Mouse (Mus musculus) stomach, embryonic 14.5 days (tissue): ENCODE measurements around the gene Gpr87. TPM values are rescaled to one million over a fixed set of nuclear protein-coding genes. Genes with fewer than 3 reads are reported as not detected.

Experiments used
- ATAC-seq: fragments of 200-750 bp; cut with Nextera tagmentation; 2 replicates; pipeline ENCODE4 v1.8.0; 2017; ENCODE audit warnings: low read depth, moderate TSS enrichment; ENCODE audit not compliant: insufficient number of reproducible peaks, insufficient read depth, low FRiP score
- H3K27ac ChIP-seq: fragments of 300-500 bp; sonication (generic); 2 replicates; pipeline ENCODE4 v1.5.1; 2014; ENCODE audit warnings: mild to moderate bottlenecking, low read length, moderate library complexity, mixed read lengths
- H3K27me3 ChIP-seq: fragments of 300-500 bp; sonication (generic); 2 replicates; pipeline ENCODE4 v1.6.1; 2014; ENCODE audit warnings: low read length, control low read depth, mixed read lengths; ENCODE audit not compliant: control insufficient read depth, insufficient read depth
- H3K36me3 ChIP-seq: fragments of 300-500 bp; sonication (generic); 2 replicates; pipeline ENCODE4 v1.6.1; 2014; ENCODE audit warnings: mild to moderate bottlenecking, control low read depth, low read length, moderate library complexity, mixed read lengths; ENCODE audit not compliant: control insufficient read depth, insufficient read depth
- H3K4me1 ChIP-seq: fragments of 300-500 bp; sonication (generic); 2 replicates; pipeline ENCODE4 v1.6.1; 2014; ENCODE audit warnings: low read length, control low read depth, mixed read lengths; ENCODE audit not compliant: control insufficient read depth, insufficient read depth
- H3K4me2 ChIP-seq: fragments of 300-500 bp; sonication (generic); replicated peaks from 2 replicates; pipeline ENCODE4 v1.6.1; 2014; ENCODE audit warnings: low read depth, low read length, control low read depth
- H3K4me3 ChIP-seq: fragments of 300-500 bp; sonication (generic); 2 replicates; pipeline ENCODE4 v1.5.1; 2014; ENCODE audit warnings: low read depth, low read length, control low read depth
- H3K9ac ChIP-seq: fragments of 300-500 bp; sonication (generic); replicated peaks from 2 replicates; pipeline ENCODE4 v1.6.1; 2014; ENCODE audit warnings: low read depth, mild to moderate bottlenecking, control low read depth, low read length, moderate library complexity, mixed read lengths
- H3K9me3 ChIP-seq: fragments of 300-500 bp; sonication (generic); 2 replicates; pipeline ENCODE4 v1.6.1; 2016; ENCODE audit warnings: low read depth, low read length, control low read depth; ENCODE audit not compliant: control insufficient read depth
- WGBS: fragments of 180-500 bp; shearing (Covaris S2); extraction: QIAGEN DNeasy Blood & Tissue Kit; methylation state at CpG from one replicate; pipeline ENCODE4 v1.1.7; 2014; 5-methylcytosine and 5-hydroxymethylcytosine counted together
- polyA plus RNA-seq: library from polyadenylated mRNA; unstranded; fragments of >200 nt; fragmentation: Nextera tagmentation; extraction: Ambion mirVana; gene quantifications from 2 replicates; pipeline ENCODE4 v1.2.1, GENCODE M21; 2014

The Gpr87 gene
- polyA plus RNA-seq, 1 experiment from 2014 or later = 5.7 TPM

DNA sequence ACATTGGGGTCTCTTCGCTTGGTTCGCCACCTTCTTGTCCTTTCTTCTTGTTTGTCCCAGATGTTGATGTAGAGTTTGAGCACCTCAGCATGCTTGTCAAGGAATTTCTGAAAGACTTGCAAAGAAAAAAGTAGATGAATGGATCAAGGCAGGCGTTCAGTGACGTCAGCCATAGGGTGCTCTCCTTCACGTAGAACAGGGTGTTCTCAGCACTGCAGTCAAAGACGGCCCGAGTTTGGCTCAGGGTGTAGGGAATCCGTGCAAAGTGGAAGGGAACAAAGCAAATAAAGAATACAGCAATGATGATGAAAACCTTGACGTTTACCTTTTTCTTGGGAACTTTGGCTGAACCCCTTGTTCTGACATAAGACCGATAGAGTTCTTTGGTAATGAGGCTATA, 22.3 kb upstream of the Gpr87 start:
- H3K4me2 ChIP-seq = no peak overlapping the region
- H3K9ac ChIP-seq = no peak overlapping the region
- no peaks in the 10 kb centered on the region for H3K36me3 ChIP-seq
- H3K9me3 ChIP-seq = no peaks in the 10 kb centered on the region
- H3K27me3 ChIP-seq = no peaks in the 10 kb centered on the region
- no peak overlapping the region for H3K27ac ChIP-seq
- 86% methylated on average over 10 of the region's 10 CpGs for WGBS
- ATAC-seq = no peak
- no peak overlapping the region for H3K4me3 ChIP-seq
- no peaks in the 10 kb centered on the region for H3K4me1 ChIP-seq

DNA sequence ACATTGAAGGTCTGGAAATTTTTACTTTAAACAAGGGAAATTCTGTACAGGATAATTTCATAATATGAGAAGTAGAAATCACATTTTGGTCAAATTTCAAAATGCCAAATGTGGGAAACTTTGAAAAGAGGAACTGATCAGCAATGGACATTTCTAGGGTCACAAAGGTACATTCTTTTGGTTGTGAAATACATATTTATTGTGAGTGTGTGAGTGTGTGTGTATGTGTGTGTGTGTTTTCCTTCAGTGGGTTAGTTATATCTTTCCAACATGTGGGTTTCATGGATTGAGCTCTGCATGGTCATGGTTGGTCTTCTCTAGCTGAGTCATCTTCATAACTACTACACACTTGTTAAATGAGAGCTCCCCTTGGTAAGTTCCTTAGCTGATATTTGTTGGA, 17.5 kb upstream of the Gpr87 start:
- no peak overlapping the region for H3K27ac ChIP-seq
- H3K9ac ChIP-seq = no peak overlapping the region
- H3K4me2 ChIP-seq = no peak overlapping the region
- no peak overlapping the region for H3K4me3 ChIP-seq
- H3K27me3 ChIP-seq = no peaks in the 10 kb centered on the region
- no peak for ATAC-seq
- no peaks in the 10 kb centered on the region for H3K36me3 ChIP-seq
- no peaks in the 10 kb centered on the region for H3K9me3 ChIP-seq
- H3K4me1 ChIP-seq = no peaks in the 10 kb centered on the region

DNA sequence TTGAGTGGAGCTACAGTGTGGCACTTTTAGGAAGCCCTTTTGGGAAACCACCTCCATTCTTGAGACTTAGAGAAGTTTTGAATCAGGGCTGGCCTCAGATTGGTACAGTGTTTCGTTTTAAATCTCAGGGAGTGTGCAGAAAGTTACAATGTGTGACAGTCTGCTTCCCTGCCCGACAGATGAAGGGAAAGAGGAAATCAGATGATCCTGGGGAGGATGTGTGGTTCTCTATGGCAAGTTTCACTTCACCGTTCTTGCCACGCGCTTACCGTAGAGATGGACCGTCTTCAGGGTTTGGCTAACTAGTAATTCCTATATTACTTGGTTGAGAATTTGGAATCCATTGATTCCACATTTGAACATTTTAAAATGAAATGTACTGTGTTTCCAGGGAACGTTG, 16.9 kb upstream of the Gpr87 start:
- H3K4me3 ChIP-seq = no peak overlapping the region
- H3K9ac ChIP-seq = no peak overlapping the region
- no peaks in the 10 kb centered on the region for H3K27me3 ChIP-seq
- no peak overlapping the region for H3K27ac ChIP-seq
- H3K4me2 ChIP-seq = no peak overlapping the region
- no peaks in the 10 kb centered on the region for H3K36me3 ChIP-seq
- no peaks in the 10 kb centered on the region for H3K9me3 ChIP-seq
- ATAC-seq = no peak
- WGBS = 84% methylated on average over 8 of the region's 8 CpGs
- no peaks in the 10 kb centered on the region for H3K4me1 ChIP-seq

DNA sequence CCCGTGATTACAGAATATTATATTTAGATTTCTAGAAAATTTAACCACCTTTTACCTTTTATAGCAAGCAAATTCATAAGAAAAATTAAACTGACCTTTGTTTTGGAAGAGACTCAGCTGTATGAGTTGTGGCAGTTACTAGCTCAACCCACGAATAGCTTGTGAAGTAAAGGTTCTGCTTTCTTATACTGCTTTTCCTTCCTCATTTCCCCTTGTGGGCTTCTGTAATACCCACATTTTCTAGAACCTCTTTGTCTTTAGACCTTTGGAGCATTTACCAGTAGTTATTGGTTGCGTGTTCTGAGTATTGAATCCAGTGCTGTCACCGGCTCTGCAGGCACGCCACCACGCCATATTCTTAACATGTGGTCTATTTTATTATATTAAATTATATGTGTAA, 15.8 kb upstream of the Gpr87 start, which contains the start of gene P2ry13:
P2ry13 (minus strand) TSS at position 156 of the 400 bp plus-strand sequence.
- H3K36me3 ChIP-seq = no peaks in the 10 kb centered on the region
- H3K27ac ChIP-seq = no peak within 1 kb of the TSS
- no peak for ATAC-seq
- H3K9ac ChIP-seq = no peak within 1 kb of the TSS
- no peak within 1 kb of the TSS for H3K4me3 ChIP-seq
- H3K27me3 ChIP-seq = no peaks in the 10 kb centered on the region
- no peaks in the 10 kb centered on the region for H3K9me3 ChIP-seq
- H3K4me1 ChIP-seq = no peaks in the 10 kb centered on the region
- no peak within 1 kb of the TSS for H3K4me2 ChIP-seq
- 89% methylated on average over 6 of the region's 6 CpGs for WGBS

DNA sequence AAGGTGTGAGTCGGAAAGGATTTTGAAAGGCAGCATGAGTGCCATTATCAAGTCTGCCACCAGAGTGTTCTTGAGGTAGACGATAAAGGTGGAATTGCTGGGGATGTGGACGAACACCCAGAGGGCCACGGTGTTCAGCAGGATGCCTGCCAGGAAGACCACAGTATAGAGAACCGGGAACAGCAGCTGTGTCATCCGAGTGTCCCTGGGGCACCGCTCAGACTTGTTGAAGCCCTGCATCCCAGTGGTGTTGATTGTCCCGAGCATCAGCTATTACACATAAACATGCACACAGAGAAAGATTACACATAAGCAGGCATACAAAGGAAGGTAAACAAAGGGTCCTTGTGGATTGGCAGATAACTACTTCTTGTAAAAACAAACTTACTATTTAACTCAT, 15.2 kb upstream of the Gpr87 start:
- Histone ChIP-seq H3K27me3 (no peaks in the 10 kb centered on the region), H3K4me3 (no peak overlapping the region), H3K9ac (no peak overlapping the region), H3K27ac (no peak overlapping the region), H3K4me2 (no peak overlapping the region), H3K9me3 (no peaks in the 10 kb centered on the region), H3K4me1 (no peaks in the 10 kb centered on the region), H3K36me3 (no peaks in the 10 kb centered on the region)
- 70% methylated on average over 8 of the region's 8 CpGs for WGBS
- no peak for ATAC-seq

DNA sequence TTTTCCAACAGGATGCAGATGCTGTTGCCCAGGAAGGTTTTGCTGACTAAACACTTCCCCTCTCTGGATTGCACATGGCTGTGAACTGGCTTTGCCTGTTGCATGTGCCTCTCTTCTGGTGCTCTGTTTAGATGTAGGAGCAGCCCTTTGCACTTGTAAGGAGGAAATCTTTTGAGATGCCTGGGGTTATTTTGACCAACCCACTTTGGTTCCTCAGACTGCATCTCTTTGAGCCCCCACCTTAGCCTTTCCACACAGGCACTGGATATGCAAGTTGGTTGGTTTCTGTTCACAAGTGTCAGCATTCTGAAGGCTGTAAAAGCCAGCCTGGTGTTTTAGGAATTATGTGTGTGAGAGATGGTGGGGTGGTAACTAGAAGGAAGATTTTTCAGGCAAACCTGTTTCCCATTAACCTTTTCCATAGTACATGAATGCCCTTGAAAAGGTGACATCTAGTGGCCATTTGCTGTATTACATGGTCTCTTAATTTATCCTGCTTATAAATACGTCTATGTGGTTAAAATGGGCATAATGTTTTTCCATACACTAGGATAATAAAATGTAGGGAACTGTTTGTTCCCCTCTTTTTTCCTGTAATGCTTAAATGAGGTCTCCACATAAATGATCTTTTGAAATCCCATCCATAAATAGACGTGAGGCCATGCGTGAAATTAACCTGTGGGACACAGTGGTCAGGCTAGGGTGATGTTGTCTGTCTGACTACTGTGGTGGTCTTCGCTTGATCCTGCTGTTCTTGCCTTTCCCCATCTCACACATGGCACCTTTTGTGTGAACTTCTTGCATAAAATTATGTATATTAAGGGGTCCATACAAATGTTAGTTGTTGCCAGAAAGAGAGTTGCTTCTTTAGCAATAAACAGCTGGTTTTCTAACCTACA, 14.0 kb upstream of the Gpr87 start:
- WGBS = 67% methylated on average over 4 of the region's 4 CpGs
- no peak overlapping the region for H3K4me2 ChIP-seq
- no peaks in the 10 kb centered on the region for H3K4me1 ChIP-seq
- H3K9me3 ChIP-seq = no peaks in the 10 kb centered on the region
- H3K27ac ChIP-seq = no peak overlapping the region
- H3K4me3 ChIP-seq = no peak overlapping the region
- H3K27me3 ChIP-seq = no peaks in the 10 kb centered on the region
- no peak overlapping the region for H3K9ac ChIP-seq
- no peaks in the 10 kb centered on the region for H3K36me3 ChIP-seq
- no peak for ATAC-seq

DNA sequence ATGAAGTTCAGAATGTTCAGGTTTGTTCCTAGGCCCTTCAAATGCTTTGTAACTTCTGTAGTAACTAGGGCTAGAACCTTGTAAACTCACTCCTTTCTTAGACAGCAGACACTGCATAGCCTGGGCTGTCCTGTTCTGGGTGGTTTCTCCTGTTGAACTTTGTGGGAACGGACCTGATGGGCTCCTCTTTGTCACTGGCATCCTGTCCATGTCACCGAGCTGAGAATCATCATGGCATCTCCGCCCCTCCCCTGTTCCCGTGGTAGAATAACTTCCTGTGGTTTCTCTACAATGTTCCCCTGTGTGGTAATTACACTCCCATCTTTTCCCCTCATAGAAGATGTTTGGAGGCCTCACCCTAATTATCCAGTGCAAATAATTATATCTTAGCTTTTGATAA, 11.0 kb upstream of the Gpr87 start:
- no peaks in the 10 kb centered on the region for H3K9me3 ChIP-seq
- H3K4me1 ChIP-seq = no peaks in the 10 kb centered on the region
- H3K27me3 ChIP-seq = no peaks in the 10 kb centered on the region
- no peaks in the 10 kb centered on the region for H3K36me3 ChIP-seq
- no peak overlapping the region for H3K9ac ChIP-seq
- 77% methylated on average over 4 of the region's 4 CpGs for WGBS
- ATAC-seq = no peak
- H3K4me2 ChIP-seq = no peak overlapping the region
- H3K27ac ChIP-seq = no peak overlapping the region
- H3K4me3 ChIP-seq = no peak overlapping the region

DNA sequence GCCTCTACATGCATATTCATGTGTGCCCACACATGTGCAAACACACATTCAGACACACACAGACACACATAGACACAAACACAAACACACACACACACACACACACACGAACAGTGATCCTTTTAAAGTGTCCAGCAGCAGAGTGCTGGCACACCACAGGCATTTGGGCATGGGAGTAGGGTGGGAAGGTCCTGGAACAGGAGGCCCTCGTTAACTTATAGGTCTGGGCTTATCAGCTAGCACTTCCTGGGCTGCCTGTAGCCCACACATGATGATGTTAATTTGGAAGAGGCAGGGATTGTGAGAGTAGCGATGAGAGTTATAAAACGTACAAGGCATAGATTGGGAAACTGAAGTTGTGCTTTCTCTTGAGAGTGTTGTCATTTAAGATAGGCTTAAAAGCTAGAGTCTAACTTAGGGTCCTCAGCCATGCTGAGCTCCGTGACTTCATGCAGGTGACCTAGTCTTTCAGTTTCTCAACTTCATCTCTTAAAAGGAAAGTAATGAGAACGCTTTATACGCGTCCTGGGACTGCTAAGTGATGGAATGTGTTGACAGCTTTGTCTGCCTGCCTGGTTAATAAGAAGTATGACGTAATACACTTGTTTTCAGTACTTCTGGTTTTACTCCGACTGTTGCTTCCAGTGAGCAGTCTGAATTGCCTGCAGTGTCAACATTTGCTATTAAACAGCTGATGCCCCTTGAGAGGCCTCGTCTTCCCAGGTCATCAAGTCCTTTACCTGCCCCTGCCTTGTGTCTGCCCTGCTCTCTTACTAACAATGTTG, 10.0 kb upstream of the Gpr87 start:
- no peak for ATAC-seq
- WGBS = 49% methylated on average over 11 of the region's 11 CpGs
- no peak overlapping the region for H3K27ac ChIP-seq
- no peaks in the 10 kb centered on the region for H3K36me3 ChIP-seq
- H3K4me2 ChIP-seq = no peak overlapping the region
- H3K4me1 ChIP-seq = no peaks in the 10 kb centered on the region
- H3K9me3 ChIP-seq = no peaks in the 10 kb centered on the region
- H3K9ac ChIP-seq = no peak overlapping the region
- H3K27me3 ChIP-seq = no peaks in the 10 kb centered on the region
- no peak overlapping the region for H3K4me3 ChIP-seq
